Mouse (Mus musculus) neutrophil, adult 5-6 weeks (primary cell): ENCODE results near the gene Myo9a. TPM values are rescaled to one million over a fixed set of nuclear protein-coding genes. Genes with fewer than 3 reads are reported as not detected.
"Not testable (repeated sequence)": the region's sequence is repeated elsewhere in the genome, so short reads cannot be mapped to it uniquely, and the experiment has no call there.

ENCODE experiments used
- ATAC-seq: fragments of 151-379, 151-347 bp; 2 replicates; pipeline ENCODE4 v1.8.0; 2017; ENCODE audit warnings: mild to moderate bottlenecking, moderate TSS enrichment; ENCODE audit not compliant: insufficient number of reproducible peaks, poor library complexity, low FRiP score, severe bottlenecking; ENCODE audit errors: extremely low read depth
- total RNA-seq: library from RNA; stranded (forward); fragments of 200-1000 nt; gene quantifications from 2 replicates; pipeline ENCODE4 v1.2.3, GENCODE M21; 2017

Gene Myo9a
- total RNA-seq, 1 experiment from 2014 or later, result 31.0 TPM

- no peak for ATAC-seq
Measured at GRCm38 (mm10) chr9:59748969-59749368, 1.7 kb upstream of the Myo9a start.

GRCm38 (mm10) chr9:59749581-59750265 lies 973 bp upstream of the Myo9a start:
- ATAC-seq, result no peak

DNA sequence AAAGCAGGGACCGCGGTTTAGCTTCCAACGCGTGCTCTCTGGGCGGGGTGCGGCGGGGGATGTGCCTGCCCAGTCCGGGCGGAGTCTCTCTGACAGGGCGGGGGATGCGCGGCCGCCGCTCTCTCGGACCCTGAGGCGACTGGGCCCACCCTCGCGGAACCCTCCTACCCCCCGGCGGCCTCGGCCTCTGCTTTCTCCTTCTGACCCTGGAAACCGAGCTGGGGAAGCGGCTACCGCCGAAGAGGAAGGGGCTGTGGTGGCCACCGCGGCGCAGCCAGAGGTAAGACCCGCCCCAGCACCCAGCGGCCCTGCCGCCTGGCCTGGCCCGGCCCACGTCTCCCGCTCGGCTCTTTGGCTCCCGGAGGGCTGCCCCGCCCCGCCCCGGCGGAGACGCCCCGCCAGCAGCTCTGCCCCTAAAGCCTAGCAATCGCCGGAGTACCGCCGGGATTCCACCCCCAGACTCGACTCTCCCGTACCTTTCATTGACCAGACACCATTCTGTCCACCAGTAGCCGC lies 428 bp downstream of the Myo9a start:
- peak; percentile 53 for ATAC-seq

- no peak for ATAC-seq
Measured at GRCm38 (mm10) chr9:59751966-59752365, 1.3 kb downstream of the Myo9a start.

DNA sequence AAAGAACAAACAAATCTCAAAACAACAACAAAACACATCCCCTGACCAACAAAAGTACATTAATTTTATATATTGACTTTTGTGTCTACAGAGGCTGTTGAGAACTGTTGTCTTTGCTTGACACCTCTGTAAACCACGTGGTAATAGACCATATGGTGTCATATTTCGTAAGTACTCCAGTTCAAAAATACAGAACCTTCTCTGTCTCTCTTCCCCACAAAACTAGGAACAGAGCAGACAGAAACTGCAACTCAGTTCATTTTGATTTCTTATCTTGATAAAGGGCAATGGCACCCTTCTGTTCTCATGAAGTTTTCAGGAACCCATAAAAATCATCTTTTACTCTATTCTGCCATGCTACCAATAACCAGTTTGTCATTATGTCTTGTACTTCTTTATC lies 4.5 kb downstream of the Myo9a start:
- no peak for ATAC-seq

DNA sequence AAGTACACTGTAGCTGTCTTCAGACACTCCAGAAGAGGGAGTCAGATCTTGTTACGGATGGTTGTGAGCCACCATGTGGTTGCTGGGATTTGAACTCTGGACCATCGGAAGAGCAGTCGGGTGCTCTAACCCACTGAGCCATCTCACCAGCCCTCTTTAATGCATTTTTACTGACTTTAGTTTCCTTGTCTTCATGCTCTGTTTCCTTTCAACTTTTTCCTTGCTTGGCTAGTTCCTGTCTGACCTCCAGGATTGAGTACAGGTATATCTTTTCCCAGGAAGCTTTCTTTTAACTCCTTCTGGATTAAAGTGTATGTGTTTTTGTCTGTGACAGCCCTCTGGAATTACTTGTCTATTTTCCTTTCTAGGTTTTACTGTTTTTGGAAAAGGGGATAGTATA lies 6.3 kb downstream of the Myo9a start:
- ATAC-seq, result not testable (repeated sequence)

DNA sequence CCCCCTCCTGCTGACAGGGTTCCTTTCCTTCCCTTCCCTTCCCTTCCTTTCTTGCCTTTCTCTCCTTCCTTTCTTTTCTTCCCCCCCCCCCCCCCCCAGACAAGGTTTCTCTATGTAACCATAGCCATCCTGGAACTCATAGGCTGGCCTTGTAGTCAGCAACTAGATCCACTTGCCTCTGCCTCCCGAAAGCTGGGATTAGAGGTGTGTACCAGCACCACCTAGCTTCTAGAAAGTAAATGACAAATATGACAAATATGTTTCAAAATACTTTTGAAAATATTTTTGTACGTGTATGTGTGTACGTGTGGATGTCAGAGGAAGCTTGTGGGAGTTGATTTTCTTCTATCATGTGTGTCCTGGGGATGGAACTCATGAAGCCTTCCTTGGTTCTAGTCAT lies 9.8 kb downstream of the Myo9a start:
- ATAC-seq, result no peak

- not testable (repeated sequence) for ATAC-seq
Measured at GRCm38 (mm10) chr9:59766966-59767461, 16.3 kb downstream of the Myo9a start.

GRCm38 (mm10) chr9:59806046-59806774 lies 55.5 kb downstream of the Myo9a start:
- ATAC-seq, result not testable (repeated sequence)

DNA sequence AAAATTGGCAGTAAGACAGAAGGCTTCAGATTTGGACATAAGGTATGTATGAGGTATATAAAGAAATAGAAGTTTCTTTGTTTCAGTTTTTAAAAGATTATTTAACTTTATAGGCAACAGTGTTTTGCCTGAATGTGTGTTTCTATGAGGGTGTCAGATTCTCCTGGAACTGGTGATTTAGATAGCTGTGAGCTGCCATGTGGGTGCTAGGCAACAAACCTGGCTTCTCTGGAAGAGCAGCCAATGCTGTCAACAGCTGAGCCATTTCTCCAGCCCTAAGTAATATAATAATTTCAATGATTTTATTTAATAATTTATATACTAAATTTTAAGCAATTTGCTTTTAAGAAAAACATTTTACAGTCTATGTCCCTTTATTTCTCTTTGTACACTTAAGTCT lies 133.9 kb downstream of the Myo9a start:
- no peak for ATAC-seq

DNA sequence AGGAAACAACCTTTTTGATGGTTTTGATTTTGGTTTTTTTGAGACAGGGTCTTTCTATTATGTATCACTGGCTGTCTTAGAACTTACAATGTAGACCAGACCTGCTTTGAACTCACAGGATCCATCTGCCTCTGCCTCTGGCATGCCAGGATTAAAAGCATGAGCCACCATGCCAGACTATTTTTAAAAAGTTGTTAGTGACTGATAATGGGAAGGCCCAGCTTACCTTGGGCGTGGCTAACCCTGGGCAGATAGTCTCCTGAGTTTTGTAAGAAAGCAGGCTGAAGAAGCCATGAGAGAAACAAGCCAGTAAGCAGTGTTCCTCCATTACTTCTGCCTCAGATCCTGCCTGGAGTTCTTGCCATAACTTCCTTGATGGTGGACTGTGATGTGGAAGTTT lies 152.7 kb downstream of the Myo9a start:
- ATAC-seq, result no peak

DNA sequence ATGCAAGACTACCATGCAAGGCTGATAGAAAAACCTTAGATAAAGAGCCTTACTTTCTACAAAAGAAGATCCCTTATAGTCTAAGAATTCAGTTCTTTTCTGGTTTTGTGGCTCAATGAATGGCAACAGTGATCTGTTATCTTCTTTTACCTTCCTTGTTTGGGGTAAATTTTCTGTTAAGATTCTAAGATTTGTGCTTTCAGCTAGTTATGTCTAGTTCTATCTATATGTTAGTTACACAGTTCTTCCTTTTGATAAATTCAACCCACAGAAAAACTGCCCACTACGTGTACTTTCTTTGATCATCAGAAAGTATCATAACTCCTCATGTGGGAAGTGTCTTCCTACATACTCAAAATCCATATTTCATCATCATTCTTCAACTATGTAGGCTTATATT lies 164.1 kb downstream of the Myo9a start:
- ATAC-seq, result no peak

GRCm38 (mm10) chr9:59930248-59930647 lies 179.6 kb downstream of the Myo9a start:
- ATAC-seq, result no peak

DNA sequence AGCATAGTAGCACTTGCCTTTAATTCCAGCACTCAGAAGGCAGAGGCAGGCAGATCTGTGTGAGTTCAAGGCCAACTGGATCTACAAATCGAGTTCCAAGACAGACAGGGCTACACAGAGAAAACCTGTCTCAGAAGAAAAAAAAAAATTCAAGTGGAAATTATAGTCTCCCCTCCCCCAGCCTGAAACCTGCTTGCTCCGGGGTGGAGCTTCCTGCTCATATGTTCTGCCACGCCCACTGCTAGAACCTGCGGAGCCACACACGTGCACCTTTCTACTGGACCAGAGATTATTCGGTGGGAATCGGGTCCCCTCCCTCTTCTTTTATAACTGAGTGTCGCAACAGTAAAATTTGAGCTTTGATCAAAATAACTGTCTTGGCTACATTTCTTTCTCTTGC lies 185.2 kb downstream of the Myo9a start:
- not testable (repeated sequence) for ATAC-seq

DNA sequence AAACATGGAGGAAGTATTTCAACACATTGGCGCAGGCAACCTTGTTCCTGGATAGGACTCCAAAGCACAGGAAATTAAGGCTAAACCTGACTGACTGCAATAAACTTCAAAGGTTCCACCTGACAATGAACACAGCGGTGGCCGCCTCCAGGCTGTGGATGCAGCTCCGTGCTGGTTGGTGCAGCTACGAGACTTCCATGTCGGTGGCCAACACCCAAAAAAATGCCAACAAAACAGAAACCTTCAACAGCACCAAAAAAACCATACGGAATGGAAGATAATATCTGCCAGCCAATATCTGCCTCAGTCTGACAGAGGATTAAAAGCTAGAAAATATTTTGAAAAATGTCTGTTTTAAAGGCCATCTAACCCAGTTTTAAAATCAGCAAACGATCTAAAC lies 187.8 kb downstream of the Myo9a start:
- no peak for ATAC-seq

- ATAC-seq, result no peak
Measured at GRCm38 (mm10) chr9:59939691-59940090, 189.0 kb downstream of the Myo9a start.

DNA sequence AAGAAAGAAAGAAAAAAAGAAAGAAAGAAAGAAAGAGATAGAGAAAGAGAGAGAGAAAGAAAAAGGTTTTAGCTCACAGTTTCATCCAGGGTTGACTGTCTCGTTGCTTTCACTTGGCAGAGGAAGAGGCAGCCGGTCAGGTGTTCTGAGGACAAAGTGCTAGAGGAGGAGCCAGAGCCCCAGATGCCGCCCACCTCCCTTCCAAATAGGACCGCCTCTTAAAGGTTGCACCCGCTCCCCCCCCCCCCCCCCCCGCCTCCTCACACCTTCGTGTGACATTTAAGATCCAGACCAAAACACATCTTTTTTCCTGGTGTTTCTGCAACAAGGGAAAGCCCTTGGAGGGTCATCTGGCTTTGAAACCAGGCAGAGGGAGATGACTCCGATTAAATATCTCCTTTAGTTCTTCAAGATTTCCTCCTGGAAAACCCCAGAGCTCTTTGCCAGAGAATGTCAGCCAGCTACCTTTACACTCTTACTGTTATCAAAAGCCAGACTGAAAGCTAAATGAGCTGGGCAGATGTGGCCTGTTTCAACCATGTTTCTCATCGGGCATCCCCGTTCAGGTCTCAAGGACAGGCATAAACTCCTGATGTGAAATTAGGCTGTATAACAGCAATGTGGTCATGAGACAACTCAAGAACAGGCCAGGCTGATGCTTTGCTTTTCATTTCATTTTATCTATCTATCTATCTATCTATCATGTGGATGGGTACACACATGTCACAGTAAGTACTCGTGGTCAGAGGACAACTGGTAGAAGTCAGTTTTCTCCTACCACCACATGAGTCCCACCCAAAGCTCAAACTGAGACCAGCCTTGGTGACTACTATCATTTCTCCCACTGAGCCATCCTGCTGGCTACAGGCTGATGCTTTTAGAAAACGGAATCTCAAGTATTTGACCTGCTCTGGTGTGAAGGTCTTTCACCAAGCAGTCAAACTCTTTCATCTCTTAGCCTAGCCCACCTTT lies 190.5 kb downstream of the Myo9a start:
- ATAC-seq, result no peak; the same call in 1 of the 2 replicates

- ATAC-seq, result peak; percentile 34; the same call in 1 of the 2 replicates
Measured at GRCm38 (mm10) chr9:59941885-59942350, 191.2 kb downstream of the Myo9a start.
